In the genomic region with DNA sequence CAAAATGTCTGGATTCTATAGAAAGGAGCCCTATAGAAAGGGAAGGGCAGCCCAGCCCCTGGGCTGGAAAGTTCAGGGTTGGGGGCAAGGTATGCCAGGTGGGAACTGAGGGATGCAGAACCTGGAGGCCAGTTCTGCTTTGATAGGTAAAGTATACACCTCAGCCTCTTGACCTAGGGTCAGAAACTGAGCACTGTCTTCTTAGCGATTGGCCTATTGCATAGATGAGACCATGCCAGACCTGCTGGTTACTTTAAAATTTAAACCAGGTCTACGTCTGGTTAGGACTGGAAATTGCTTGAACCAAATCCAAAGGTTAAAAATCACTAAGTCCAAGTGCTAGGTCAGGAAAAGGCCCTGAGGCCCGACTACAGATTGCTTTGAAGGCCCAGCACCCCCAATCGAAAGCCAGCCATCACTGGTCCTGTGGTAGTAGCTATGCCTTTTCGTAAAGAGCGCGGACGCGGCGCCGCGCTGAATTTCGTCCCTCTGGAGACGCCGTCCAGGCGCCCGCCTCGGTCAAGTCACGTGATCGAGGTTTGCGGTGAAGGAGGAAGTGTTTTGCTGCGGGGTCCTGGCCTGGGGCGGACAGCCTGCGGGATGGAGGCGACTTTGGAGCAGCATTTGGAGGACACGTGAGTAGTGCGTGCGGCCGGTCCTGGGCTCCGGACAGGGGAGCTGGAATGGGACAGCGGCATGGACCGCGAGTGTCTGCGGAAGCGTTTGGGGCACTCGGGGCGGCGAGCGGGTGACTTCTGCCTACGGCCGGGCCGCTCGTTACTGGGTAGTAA, we compare ENCODE assay signal across 7 mouse cellular contexts. TPM values are rescaled to one million over a fixed set of nuclear protein-coding genes. Genes with fewer than 3 reads are reported as not detected.
DNase-seq lines count a peak whose midpoint lies in the region; ATAC-seq lines count a peak whose summit lies in the region.

A gene (plus strand): TSS at position 380 of the 791 bp plus-strand sequence.

- no peak within 1 kb of the TSS for H3K27ac ChIP-seq in embryonic facial prominence, embryonic 11.5 days (replicated peaks; ENCODE audit: low read depth, low read length)
- H3K27ac ChIP-seq in limb, embryonic 11.5 days (replicated peaks; ENCODE audit: low read depth, low read length): no peak within 1 kb of the TSS
- no peak within 1 kb of the TSS for H3K27ac ChIP-seq in midbrain, embryonic 14.5 days (replicated peaks; ENCODE audit: low read depth, low read length)

- peak; percentile 87 for ATAC-seq in embryonic facial prominence, embryonic 11.5 days (replicated peaks; ENCODE audit: insufficient number of reproducible peaks, low FRiP score, low TSS enrichment, low read depth)
- ATAC-seq in limb, embryonic 11.5 days (ENCODE audit: insufficient number of reproducible peaks, low FRiP score, low TSS enrichment, low read depth): peak; percentile 90
- ATAC-seq in midbrain, embryonic 14.5 days (ENCODE audit: low FRiP score, low TSS enrichment): peak; percentile 90

- H3K4me1 ChIP-seq in embryonic facial prominence, embryonic 11.5 days (ENCODE audit: control insufficient read depth, insufficient read depth, low read length): no peaks in the 10 kb centered on the region
- no peaks in the 10 kb centered on the region for H3K4me1 ChIP-seq in limb, embryonic 11.5 days (ENCODE audit: control insufficient read depth, insufficient read depth, low read length)
- H3K4me1 ChIP-seq in midbrain, embryonic 14.5 days (ENCODE audit: control insufficient read depth, insufficient read depth, low read length): peaks cover 11% of the 10 kb centered on the region; the same call in 1 of the 2 replicates

- no peaks in the 10 kb centered on the region for H3K27me3 ChIP-seq in embryonic facial prominence, embryonic 11.5 days (ENCODE audit: control insufficient read depth, insufficient read depth, low read length)
- H3K27me3 ChIP-seq in limb, embryonic 11.5 days (ENCODE audit: control insufficient read depth, insufficient read depth, low read length): no peaks in the 10 kb centered on the region
- H3K27me3 ChIP-seq in midbrain, embryonic 14.5 days (ENCODE audit: control insufficient read depth, insufficient read depth, low read length): no peaks in the 10 kb centered on the region

- peak within 1 kb of the TSS; percentile 78 for H3K9ac ChIP-seq in embryonic facial prominence, embryonic 11.5 days (replicated peaks; ENCODE audit: low read length)
- peak within 1 kb of the TSS; percentile 74 for H3K9ac ChIP-seq in limb, embryonic 11.5 days (ENCODE audit: low read length)
- peak within 1 kb of the TSS; percentile 75 for H3K9ac ChIP-seq in midbrain, embryonic 14.5 days (replicated peaks; ENCODE audit: low read length)

- peaks cover 4% of the 10 kb centered on the region; the same call in 1 of the 2 replicates for H3K36me3 ChIP-seq in embryonic facial prominence, embryonic 11.5 days (replicated peaks; ENCODE audit: control insufficient read depth, insufficient read depth, low read depth, low read length)
- H3K36me3 ChIP-seq in limb, embryonic 11.5 days (ENCODE audit: control insufficient read depth, insufficient read depth, low read length): peaks cover 3% of the 10 kb centered on the region; the same call in 1 of the 2 replicates
- peaks cover 12% of the 10 kb centered on the region for H3K36me3 ChIP-seq in midbrain, embryonic 14.5 days (ENCODE audit: control insufficient read depth, insufficient read depth, low read length)

- H3K4me3 ChIP-seq in embryonic facial prominence, embryonic 11.5 days (ENCODE audit: low read depth, low read length): peak within 1 kb of the TSS; percentile 89
- H3K4me3 ChIP-seq in limb, embryonic 11.5 days (ENCODE audit: low read depth, low read length): peak within 1 kb of the TSS; percentile 90
- H3K4me3 ChIP-seq in midbrain, embryonic 14.5 days (replicated peaks; ENCODE audit: low read depth, low read length): peak within 1 kb of the TSS; percentile 80

- peak; percentile 93 for DNase-seq in adrenal gland, postnatal 14 days
- DNase-seq in embryonic facial prominence, embryonic 11.5 days (ENCODE audit: low spot score): peak; percentile 93
- DNase-seq in heart, adult 11 months: peak; percentile 99
- DNase-seq in kidney, adult 18-20 months: peak; percentile 94
- peak; percentile 94 for DNase-seq in limb, embryonic 11.5 days (ENCODE audit: low spot score)
- peak; percentile 96 for DNase-seq in midbrain, embryonic 14.5 days
- peak; percentile 79 to 87 for DNase-seq in spleen, adult 18-20 months

- H3K4me2 ChIP-seq in embryonic facial prominence, embryonic 11.5 days (ENCODE audit: low read depth, low read length): peak within 1 kb of the TSS; percentile 52
- peak within 1 kb of the TSS; percentile 77 for H3K4me2 ChIP-seq in limb, embryonic 11.5 days (ENCODE audit: low read depth, severe bottlenecking)
- peak within 1 kb of the TSS; percentile 81 for H3K4me2 ChIP-seq in midbrain, embryonic 14.5 days (ENCODE audit: low read length)

- WGBS in embryonic facial prominence, embryonic 11.5 days: 4% methylated on average over 43 of the region's 43 CpGs
- 3% methylated on average over 43 of the region's 43 CpGs for WGBS in limb, embryonic 11.5 days
- 3% methylated on average over 43 of the region's 43 CpGs for WGBS in midbrain, embryonic 14.5 days

- no peaks in the 10 kb centered on the region for H3K9me3 ChIP-seq in embryonic facial prominence, embryonic 11.5 days (replicated peaks; ENCODE audit: control insufficient read depth, low read length)
- no peaks in the 10 kb centered on the region for H3K9me3 ChIP-seq in limb, embryonic 11.5 days (ENCODE audit: control insufficient read depth, low read length)
- H3K9me3 ChIP-seq in midbrain, embryonic 14.5 days (ENCODE audit: control insufficient read depth, low read length): no peaks in the 10 kb centered on the region

RNA-seq across cellular contexts. Expression of the gene that starts here (rescaled TPM):
- total RNA-seq in adrenal gland, postnatal 14 days (2021): 73.8 and 81.7 TPM in 2 replicates
- 186 and 191 TPM in 2 replicates for polyA plus RNA-seq in embryonic facial prominence, embryonic 11.5 days (2014; fragmentation: Nextera tagmentation; extraction: Ambion mirVana)
- 174 and 175 TPM in 2 replicates for polyA plus RNA-seq in limb, embryonic 11.5 days (2014; fragmentation: Nextera tagmentation; extraction: Ambion mirVana)
- 190 and 210 TPM in 2 replicates for polyA plus RNA-seq in midbrain, embryonic 14.5 days (2014; fragmentation: Nextera tagmentation; extraction: Ambion mirVana)
